Mouse (Mus musculus) left cerebral cortex, postnatal 25 days (tissue): ENCODE results near the gene Trem2. TPM values are rescaled to one million over a fixed set of nuclear protein-coding genes. Genes with fewer than 3 reads are reported as not detected.
"Not testable (repeated sequence)": the region's sequence is repeated elsewhere in the genome, so short reads cannot be mapped to it uniquely, and the experiment has no call there.

Source experiments
- DNase-seq, 2 experiments: peaks; one replicate each; pipeline ENCODE4 v3.0.0; 2022; ENCODE audit warnings: low spot score in 2 of 2, mixed read lengths in 1 of 2
- intact Hi-C: fragments of 180-260 bp; cut with DNase I; formaldehyde crosslinking; loops from one replicate; pipeline ENCODE4 v1.15.1; 2025
- total RNA-seq, 2 experiments: library from RNA; stranded (reverse); gene quantifications; 2 replicates each; pipeline ENCODE4 v1.2.3; 2021

The Trem2 gene
- total RNA-seq, 2 experiments from 2014 or later: 8.1 to 13.8 TPM

GRCm38 (mm10) chr17:48345824-48346223 lies 377 bp upstream of the Trem2 start:
- intact Hi-C loops: loop anchor here (5.0 kb wide), 1 partner anchor 61 kb away; the partner anchor contains the start of gene Nfya
- DNase-seq: no peak

GRCm38 (mm10) chr17:48346834-48347233 lies 633 bp downstream of the Trem2 start:
- DNase-seq: peak in 1 of 2 experiments; percentile 60
- intact Hi-C loops: loop anchor here (5.0 kb wide), 1 partner anchor 60 kb away; the partner anchor contains the start of gene Nfya

- DNase-seq: no peak
- intact Hi-C loops: loop anchor here (5.0 kb wide), 1 partner anchor 60 kb away; the partner anchor contains the start of gene Nfya
Observed at GRCm38 (mm10) chr17:48347287-48347686, 1.1 kb downstream of the Trem2 start.

GRCm38 (mm10) chr17:48350681-48351193 lies 4.5 kb downstream of the Trem2 start:
- no peak for DNase-seq
- intact Hi-C loops: no loop called here

- DNase-seq, intact Hi-C loops: not testable (repeated sequence)
Observed at GRCm38 (mm10) chr17:48352976-48353375, 6.8 kb downstream of the Trem2 start.

- intact Hi-C loops: no loop called here
- no peak for DNase-seq
Observed at GRCm38 (mm10) chr17:48355822-48356221, 9.6 kb downstream of the Trem2 start.

- peak in 1 of 2 experiments; percentile 46 for DNase-seq
- intact Hi-C loops: no loop called here
Observed at GRCm38 (mm10) chr17:48357892-48358291, 11.7 kb downstream of the Trem2 start.

DNA sequence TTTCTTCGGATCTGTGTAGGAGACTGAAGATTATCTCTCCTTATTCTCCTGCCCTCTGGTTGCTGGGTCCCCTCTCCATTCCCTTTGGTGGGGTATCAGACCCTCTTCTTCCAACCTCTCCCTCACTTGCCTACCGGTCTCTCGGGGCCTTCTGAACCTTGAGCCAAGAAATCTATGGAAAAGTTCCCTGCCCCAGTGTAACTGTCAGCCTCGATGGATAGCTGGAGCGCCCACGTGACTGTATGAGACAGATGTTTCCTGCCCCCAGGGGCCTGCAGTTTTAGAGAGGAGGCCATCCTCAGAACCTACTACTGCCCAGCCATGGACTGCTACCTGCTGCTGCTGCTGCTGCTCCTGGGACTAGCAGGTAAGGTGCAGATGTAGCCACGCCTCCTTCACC lies 13.4 kb downstream of the Trem2 start, which contains the start of gene Treml1:
Gene Treml1 (plus strand): TSS at position 301 of the 400 bp plus-strand sequence.
- intact Hi-C loops: no loop called here
- no peak for DNase-seq

DNA sequence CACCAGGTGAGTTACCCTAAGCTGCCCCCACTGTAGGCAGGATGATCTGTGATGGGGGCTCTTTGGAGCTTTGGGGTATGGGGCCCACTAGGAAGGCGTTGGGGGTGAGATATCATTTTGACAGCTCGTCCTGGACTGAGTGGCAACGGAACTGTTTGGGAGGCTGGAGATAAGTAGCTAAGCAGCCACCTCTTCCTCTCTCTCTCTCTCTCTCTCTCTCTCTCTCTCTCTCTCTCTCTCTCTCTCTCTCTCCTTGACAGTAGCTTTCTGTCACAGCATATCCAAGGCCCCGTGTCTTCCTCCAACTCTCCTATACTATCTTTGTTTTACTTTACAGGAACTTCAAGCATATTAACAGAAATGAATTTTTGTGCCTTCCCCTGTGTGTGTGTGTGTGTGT lies 14.3 kb downstream of the Trem2 start:
- intact Hi-C loops: no loop called here
- no peak for DNase-seq

GRCm38 (mm10) chr17:48362346-48362745 lies 16.1 kb downstream of the Trem2 start:
- intact Hi-C loops: no loop called here
- DNase-seq: no peak

DNA sequence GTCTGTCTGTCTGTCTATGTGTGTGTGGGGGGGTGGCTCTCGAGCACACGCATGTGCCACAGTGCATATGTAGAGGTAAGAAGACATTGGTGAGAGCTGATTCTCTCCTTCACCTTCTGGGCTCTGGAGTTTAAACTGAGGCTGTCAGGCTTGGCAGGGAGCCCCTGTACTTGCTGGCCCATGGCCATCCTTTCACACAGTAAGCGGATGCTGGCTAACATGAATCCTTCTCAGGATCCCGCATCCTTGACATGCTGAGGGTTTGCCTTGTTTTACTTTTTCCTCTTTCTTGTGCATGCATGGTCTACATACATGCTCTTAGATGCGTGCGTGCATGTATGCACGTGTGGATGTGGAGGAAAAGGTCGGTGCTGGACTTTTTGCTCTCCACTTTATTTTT lies 16.8 kb downstream of the Trem2 start:
- intact Hi-C loops: no loop called here
- peak; percentile 40 to 61 for DNase-seq

GRCm38 (mm10) chr17:48363421-48363965 lies 17.3 kb downstream of the Trem2 start:
- intact Hi-C loops: no loop called here
- DNase-seq: peak in 1 of 2 experiments; percentile 27

- no peak for DNase-seq
Observed at GRCm38 (mm10) chr17:48365511-48366155, 19.4 kb downstream of the Trem2 start.

GRCm38 (mm10) chr17:48366806-48367205 lies 20.6 kb downstream of the Trem2 start:
- DNase-seq: no peak
- intact Hi-C loops: no loop called here

More at GRCm38 (mm10) chr17:48365511-48366155, 19.4 kb downstream of the Trem2 start:
- intact Hi-C loops: no loop called here

DNA sequence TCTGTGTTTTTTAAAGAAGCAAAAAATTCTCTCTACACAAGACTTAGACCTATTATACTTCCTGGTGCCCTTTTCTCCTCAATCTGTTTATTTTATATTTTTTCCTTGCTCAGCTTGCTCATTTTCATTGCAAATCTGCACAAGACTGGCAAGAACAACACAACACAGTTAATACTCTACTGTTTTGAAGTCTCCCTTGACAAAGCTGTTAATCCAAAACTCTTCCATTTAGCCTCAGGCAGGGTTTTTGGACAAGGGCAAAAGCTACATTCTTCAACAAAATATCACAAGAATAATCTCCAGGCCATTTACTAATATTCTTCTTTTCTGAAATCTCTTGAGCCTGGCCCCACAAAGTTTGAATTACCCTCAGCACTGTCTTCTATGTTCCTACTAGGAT lies 25.4 kb downstream of the Trem2 start:
- intact Hi-C loops: no loop called here
- no peak for DNase-seq

- peak; percentile 38 to 84 for DNase-seq
- intact Hi-C loops: loop anchor here (1.0 kb wide), 2 partner anchors 19 to 36 kb away; partner anchors contain the start of gene Nfya
Observed at GRCm38 (mm10) chr17:48372987-48373386, 26.8 kb downstream of the Trem2 start.

- peak in 1 of 2 experiments; percentile 83 for DNase-seq
- intact Hi-C loops: loop anchor here (1.0 kb wide), 1 partner anchor 50 kb away; no protein-coding TSS in a partner anchor
Observed at GRCm38 (mm10) chr17:48376102-48376501, 29.9 kb downstream of the Trem2 start.

GRCm38 (mm10) chr17:48379050-48379449 lies 32.8 kb downstream of the Trem2 start:
- intact Hi-C loops: no loop called here
- no peak for DNase-seq

DNA sequence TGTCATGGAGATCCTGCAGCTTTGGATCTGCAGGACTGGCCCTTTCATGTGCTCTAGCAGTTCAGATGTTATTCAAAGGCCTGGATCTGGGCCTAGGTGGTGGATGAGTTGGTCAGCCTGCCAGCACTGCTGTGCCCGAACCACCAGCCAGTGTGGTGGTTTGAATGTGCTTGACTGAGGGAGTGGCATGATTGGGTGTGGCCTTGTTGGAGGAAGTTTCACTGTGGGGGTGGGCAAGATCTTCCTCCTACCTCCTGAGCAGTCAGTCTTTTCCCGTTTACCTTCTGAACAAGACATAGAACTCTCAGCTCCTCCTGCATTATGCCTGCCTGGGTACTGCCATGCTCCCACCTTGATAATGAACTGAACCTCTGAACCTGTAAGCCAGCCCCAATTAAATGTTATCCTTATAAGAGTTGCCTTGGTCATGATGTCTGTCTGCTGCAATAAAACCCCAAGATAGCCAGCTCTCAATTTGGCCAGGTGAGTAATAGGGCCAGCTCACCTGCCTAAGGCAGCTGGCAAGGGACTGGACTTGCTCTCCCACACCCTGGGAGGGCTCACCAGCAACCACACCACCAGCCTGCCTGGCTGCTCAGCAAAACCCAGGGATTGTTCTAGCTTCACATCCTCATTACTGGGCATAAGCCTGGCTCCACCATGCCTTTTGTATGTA lies 39.7 kb downstream of the Trem2 start:
- intact Hi-C loops: no loop called here
- DNase-seq: no peak

GRCm38 (mm10) chr17:48388666-48389065 lies 42.5 kb downstream of the Trem2 start:
- DNase-seq: no peak
- intact Hi-C loops: no loop called here
